Mouse (Mus musculus) left cerebral cortex, postnatal 14 days (tissue): ENCODE results near the gene Dst. TPM values are rescaled to one million over a fixed set of nuclear protein-coding genes. Genes with fewer than 3 reads are reported as not detected.
"Not testable (repeated sequence)": the region's sequence is repeated elsewhere in the genome, so short reads cannot be mapped to it uniquely, and the experiment has no call there.

ENCODE experiments used
- DNase-seq, 2 experiments: peaks; one replicate each; pipeline ENCODE4 v3.0.0; 2021 to 2022; ENCODE audit warnings: low spot score in 2 of 2, mixed read lengths in 1 of 2
- intact Hi-C: fragments of 180-260 bp; cut with DNase I; formaldehyde crosslinking; loops from one replicate; pipeline ENCODE4 v1.15.1; 2025
- total RNA-seq, 2 experiments: library from RNA; stranded (reverse); gene quantifications; 2 replicates each; pipeline ENCODE4 v1.2.3; 2021

The Dst gene
- total RNA-seq, 2 experiments from 2014 or later: 240 to 256 TPM

DNA sequence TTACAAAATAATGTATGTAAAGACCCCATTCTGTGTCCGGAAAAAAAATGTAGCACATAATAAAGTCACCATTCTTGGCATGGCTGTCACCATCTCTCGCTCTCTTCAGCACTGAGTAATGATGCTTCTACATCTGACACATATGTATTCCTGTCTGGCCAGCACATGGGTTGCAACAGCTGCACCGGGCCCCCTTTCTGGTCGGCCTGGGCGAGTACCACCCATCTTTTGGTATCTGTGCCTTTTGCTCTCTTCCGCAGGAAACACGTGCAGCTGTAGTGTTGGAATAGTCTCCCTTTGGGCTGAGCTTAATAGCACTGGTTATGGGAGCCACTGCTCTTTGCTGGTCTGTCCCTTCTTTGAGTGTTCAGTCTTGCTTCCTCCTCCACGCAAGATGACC lies 135.3 kb downstream of the Dst start:
- no peak for DNase-seq
- intact Hi-C loops: no loop called here

DNA sequence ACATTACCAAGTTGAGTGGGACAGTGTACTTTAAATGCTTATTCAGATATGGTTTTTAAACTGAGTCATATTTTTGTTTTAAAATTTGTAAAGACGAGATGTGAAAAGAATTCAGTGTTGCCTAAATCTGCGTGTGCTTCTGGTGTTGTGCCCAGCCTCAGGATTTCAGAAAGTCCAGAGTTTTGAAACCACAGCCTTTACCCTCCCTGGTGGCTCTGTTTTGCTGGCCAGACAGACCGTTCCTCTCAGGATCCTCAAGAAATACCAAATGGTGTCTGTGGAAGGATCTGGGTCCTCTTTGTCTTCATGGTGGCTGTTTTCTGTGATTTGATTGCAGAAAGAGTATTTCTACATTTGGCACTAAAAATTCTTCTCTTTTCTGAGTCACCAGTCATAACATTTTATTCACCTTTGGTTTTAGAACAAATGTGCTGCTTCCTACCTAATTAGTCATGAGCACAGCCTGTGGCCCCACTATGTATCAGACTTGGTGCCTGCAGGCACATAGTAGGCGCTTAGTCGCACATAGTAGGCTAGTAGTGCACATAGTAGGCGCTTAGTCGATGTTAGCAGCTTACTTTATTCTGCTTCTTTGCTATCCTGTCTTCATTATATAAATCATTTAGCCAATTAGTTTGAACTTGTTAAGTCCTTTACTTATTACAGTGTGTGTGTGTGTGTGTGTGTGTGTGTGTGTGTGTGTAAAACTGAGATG lies 136.0 kb downstream of the Dst start:
- intact Hi-C loops: no loop called here
- no peak for DNase-seq

DNA sequence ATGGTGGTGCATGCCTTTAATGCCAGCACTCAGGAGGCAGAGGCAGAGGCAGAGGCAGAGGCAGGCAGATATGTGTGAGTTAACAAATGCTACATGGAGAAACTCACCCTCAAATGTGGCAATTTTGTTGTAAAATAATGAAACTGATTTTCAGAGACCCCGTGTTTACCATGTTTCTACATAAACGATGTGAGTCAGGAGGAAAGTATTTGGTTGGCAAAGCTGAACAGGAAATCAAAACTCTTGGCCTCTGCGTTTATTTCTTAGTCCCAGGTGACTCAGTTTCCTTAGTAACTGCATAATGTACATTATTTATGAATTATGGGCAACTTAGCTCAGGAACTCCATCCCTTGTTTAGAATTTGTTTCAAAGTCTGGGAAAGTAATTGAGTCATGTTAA lies 136.7 kb downstream of the Dst start:
- intact Hi-C loops: loop anchor here (5.0 kb wide), 1 partner anchor 32 kb away; no protein-coding TSS in a partner anchor
- DNase-seq: no peak

DNA sequence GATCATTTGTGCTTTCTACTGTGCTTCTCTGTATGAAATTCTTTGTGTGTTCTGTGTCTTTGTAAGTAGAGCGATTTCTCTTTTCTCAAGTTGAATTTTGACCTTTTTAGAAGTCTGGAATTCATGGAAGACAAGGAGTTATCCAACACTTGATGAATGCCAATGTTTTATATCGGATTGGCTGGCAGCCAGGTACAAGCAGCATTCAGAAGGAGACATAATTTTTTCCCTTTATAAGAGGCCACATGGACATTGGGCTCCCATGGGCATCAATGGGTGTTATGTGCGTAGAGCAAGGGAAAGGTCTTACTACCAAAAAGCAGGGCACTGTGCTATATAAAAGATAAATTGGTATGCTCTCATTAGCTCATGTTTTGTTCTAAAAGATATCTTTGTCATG lies 139.3 kb downstream of the Dst start:
- intact Hi-C loops: loop anchor here (5.0 kb wide), 1 partner anchor 35 kb away; no protein-coding TSS in a partner anchor
- DNase-seq: no peak

DNA sequence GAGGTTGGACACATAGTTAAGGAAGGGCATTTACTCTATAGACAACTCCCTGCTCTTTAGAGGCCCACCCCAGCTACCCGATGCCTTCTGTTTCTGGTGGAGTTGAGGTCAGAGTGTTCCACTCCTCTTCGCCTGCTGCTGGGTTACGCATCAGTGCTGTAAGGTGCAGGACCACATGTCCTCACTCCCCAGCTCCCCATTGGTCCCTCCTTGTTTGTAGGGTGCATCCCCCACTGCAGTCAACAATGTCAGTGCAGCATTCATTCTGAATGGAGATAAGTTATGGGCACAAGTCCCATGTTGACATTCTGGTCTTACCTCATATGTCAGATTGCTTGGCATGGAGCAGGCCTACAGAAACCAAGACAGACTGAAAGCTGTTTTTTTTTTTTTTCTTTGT lies 143.2 kb downstream of the Dst start:
- intact Hi-C loops: no loop called here
- DNase-seq: no peak

DNA sequence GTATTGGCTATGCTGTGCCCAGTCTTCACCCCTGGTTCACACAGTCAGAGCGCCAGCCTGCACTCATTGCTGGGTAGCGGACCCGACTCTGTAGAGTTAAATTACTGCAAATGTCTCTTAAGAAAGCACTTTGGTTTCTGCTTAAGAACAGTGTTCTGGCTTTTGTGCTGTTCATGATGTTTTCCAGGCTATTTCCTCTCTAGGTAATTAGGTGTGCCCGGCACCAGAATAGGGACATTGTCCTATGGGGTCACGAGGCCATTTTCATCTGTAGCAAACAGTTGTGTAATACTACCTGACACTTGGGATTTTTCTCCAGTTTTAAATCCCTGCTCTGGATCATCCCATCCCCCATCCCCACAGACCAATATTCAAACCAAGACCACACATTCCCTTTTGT lies 144.4 kb downstream of the Dst start:
- DNase-seq: no peak
- intact Hi-C loops: no loop called here

DNA sequence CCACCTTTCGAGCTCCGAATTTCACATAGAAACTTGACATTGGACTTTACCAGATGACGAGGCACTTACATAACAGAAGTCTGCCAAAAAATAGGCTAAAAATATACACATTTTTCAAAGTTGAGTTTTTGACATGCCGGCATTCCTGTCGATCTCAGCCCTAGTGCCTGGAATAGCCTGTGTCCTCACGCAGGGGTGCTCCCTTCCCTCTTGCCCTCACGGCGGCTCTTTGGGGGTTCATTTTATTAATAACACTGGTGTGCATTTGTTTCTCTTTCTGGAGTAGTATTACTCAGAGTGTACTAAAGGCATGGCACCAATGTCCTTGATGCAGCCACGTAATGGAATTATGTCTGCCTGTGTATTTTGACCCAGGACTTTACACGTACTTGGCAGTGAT lies 146.9 kb downstream of the Dst start:
- intact Hi-C loops: no loop called here

DNA sequence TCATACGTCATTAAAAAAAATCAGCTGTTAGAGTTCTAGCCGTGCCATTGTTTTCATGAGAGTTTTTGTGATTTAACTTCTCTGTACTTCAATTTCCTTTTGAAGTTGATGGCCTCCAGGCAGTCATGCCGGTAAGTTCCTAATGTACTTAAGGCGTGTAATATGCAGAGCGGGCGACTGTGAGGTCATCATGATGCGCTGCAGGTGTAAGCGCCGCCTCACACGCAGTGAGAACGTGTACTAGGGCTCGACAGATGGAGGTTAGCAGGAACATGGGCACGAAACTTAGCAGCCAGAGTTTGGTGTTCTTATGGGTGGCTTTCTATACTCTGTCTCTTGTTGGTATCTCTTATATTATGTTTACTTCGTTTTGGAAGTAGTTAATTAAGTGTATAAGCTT lies 148.6 kb downstream of the Dst start:
- DNase-seq: no peak
- intact Hi-C loops: no loop called here

More for the DNA sequence above, 146.9 kb downstream of the Dst start:
- DNase-seq: no peak

DNA sequence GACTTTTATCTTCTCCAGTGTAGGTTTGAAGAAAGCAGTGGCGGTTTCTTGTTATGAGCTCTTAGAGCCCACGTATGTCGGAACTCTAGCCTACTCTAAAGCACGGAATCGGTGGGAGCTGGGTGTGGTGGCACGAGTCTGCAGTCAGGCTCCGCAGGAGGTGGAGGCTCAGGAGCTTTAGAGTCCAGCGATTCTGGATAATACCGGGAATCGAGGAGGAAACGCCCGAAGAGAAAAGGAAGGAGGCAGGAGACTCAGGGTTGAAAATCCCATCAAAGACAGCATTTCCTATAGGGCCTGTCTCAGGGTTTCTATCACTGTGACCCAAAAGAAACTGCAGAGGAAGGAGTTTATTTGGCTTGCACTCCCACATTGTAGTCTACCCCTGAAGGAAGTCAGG lies 151.2 kb downstream of the Dst start:
- intact Hi-C loops: no loop called here

DNA sequence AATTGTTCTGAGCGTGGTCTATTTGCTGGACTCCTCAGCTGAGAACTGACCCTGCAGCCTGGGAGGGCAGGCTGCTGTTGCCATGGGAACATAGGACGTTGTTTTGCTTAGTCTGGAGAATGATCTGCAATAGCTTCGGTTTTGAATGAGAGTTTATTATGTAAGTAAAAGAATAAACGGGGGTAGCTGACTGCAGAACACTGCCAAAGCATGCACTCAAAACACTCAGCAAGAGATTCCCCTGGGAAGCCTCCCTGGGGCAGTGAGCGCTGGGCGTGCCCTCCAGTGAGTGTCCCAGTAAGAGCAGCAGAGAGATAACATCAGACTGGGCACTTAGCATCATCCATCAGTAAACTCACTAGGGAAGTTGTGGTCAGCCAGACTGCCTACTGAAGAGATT lies 152.4 kb downstream of the Dst start:
- DNase-seq: no peak
- intact Hi-C loops: loop anchor here (5.0 kb wide), 1 partner anchor 107 kb away; no protein-coding TSS in a partner anchor

More for the DNA sequence above, 151.2 kb downstream of the Dst start:
- DNase-seq: no peak

DNA sequence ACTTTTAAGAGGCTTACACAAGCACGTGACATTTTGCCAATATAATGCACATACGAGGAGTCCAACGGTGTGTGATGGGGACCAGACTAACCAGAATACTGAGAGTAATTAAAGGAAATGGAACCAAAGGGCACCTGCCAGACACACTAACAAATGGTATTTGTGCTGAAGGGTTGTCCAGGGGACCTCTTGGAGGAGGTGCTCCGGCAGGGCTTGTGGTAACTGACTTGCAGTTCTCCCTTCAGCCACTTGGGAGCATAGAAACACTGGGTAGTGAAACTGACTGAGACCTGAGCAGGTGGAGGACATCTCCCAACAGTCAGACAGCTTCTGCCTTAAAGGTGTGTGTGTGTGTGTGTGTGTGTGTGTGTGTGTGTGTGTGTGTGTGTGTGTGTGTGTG lies 153.1 kb downstream of the Dst start:
- DNase-seq: peak; percentile 71 to 78
- intact Hi-C loops: loop anchor here (5.0 kb wide), 1 partner anchor 106 kb away; no protein-coding TSS in a partner anchor

DNA sequence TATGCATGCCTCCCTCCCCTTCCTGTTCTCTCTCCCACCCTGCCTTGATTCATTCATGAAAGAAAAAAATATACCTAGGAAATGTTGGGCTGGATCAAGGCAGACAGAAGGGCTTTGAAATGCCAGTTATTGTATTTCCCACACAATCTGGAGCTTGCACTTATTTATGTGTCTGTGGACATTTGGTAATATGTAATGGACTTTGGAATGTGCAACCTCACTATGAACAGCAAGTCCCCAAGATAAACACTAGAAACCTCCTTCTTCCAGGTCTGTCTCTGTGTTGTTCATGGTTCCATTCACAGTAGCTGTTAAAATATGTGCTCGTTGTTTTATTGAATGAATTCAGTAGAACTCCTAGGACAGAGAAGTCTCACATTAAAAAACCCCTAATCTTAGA lies 153.8 kb downstream of the Dst start:
- intact Hi-C loops: loop anchor here (5.0 kb wide), 1 partner anchor 105 kb away; no protein-coding TSS in a partner anchor

DNA sequence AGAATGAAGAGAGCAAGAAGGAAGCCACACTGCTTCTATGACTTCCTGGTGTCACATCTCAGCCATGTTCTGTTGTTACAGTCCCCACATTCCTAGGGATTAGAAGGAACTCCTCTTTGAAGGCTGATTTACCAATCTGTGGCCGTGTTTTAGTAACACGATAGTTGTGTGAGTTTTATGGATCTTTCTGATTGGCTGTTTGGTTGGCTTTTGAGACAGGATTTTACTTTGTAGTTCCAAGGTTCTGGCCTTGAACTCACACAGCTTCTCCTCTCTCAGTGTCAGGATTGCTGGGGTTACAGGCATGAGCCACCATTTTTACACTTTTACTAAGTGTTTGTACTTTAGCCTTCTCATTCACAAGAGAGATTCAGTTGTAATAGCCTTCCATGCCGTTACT lies 155.9 kb downstream of the Dst start:
- DNase-seq: no peak
- intact Hi-C loops: loop anchor here (5.0 kb wide), 1 partner anchor 103 kb away; no protein-coding TSS in a partner anchor

More for the DNA sequence above, 153.8 kb downstream of the Dst start:
- DNase-seq: no peak

DNA sequence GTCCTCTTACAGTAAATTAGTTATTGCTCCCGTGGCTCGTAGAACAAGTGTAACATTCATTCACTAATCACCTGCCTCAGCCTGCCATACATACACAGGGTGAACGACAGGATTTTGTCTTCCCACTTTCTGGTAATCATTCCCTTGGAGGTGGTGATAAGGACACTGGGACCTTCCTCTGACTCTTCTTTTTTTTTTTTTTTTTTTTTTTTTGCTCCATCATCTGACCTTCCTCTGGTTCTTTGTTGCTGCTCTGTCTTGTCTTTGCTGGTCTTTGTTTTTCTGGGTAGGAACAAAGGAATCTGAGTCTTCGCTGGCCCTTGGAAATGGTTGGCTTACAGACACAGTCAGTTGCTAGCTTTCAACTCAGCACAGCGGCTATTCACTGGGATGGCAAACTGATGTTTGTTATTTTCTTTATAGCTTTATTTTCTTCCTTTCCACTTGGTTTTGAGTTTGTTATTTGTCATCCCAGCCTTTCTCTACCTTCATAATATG lies 157.6 kb downstream of the Dst start:
- no peak for DNase-seq
- intact Hi-C loops: loop anchor here (5.0 kb wide), 1 partner anchor 58 kb away; no protein-coding TSS in a partner anchor

DNA sequence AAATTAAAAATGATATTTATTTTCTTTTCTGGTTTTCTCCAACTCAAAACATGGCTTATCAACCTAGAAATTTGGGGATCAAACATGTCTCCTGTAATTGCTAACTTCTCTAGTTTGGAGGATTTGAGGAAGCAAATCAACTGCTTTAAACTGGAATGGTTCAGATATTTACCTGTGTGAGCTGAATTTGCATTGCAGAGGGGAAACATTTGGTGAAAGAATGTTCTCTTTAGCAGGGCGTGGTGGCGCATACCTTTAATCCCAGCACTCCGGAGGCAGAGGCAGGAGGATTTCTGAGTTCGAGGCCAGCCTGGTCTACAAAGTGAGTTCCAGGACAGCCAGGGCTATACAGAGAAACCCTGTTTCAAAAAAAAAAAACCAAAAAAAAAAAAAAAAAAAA lies 158.4 kb downstream of the Dst start:
- DNase-seq: not testable (repeated sequence)
- intact Hi-C loops: loop anchor here (5.0 kb wide), 1 partner anchor 59 kb away; no protein-coding TSS in a partner anchor

DNA sequence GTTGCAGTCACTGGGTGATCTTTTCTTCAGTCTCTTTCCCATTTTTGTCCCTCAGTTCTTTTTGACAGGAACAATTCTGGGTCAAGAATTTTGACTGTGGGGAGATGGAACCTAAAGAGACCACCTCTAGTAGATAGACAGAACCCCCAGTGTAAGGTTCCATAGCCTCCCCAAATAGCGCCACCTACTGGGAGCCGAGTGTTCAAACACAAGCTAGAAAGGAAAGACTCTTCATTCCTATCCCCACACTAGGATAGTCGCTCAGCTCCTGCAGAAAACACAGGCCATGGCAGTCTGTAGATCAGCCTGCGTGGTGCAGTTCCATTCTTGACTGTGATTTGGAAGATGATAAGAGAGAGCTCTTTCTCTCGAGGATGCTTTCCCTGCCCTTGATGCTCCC lies 160.3 kb downstream of the Dst start:
- DNase-seq: no peak
- intact Hi-C loops: loop anchor here (5.0 kb wide), 1 partner anchor 61 kb away; no protein-coding TSS in a partner anchor

DNA sequence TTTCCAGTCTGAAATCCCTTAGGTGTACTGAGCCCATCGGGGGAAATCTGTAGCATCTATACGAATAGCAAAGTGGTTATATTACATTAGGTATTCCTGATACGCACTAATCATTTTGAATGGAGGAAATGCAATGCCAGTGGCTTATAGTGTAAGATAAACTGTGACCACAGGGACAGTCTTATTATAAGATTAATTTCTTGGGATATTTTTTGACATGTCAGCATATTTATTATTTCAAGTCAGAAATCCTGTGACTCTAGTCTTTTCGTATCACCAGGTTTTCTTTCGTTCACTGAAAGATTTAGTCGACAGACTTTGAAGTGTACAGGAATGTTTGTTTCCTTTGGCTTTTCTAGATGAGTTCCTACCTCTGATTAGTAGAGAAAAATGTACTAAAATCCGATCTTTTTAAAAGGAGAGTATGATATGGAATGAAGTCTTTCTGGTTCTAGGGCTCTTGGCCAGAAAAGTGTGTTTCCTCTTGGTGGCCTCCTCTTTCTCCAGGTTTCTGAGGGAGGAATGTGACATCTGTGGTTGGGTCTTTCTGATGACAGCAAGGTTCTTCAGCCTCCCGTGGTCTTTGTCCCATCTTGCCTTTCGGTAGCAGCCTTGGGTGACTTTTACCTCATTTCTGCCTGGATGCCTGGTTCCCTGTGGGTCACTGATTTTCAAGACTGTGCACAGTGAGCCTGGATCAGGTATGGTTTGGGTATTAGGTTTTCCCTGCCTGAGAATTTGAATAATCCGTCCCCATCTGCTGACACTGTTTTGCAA lies 161.7 kb downstream of the Dst start:
- DNase-seq: no peak
- intact Hi-C loops: loop anchor here (5.0 kb wide), 1 partner anchor 62 kb away; no protein-coding TSS in a partner anchor

DNA sequence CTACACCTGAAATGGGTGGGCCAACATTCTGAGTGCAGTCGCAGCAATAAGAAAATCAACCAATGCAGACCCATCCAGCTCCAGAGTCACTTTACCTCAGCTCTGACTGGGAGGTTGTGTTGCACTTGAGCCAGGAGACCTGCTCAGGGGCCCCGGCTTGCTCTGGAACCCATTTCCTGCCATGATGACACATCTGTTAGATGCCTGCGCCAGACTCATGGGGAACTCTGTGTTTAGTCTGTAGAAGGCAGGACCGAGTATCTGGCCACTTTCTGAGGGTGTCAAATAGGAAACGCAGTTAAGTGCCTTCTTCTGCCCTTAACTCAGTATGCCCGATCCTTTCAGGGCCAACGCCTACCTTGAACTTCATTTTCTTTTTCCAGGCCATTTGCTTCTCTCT lies 162.4 kb downstream of the Dst start:
- DNase-seq: no peak
- intact Hi-C loops: no loop called here

DNA sequence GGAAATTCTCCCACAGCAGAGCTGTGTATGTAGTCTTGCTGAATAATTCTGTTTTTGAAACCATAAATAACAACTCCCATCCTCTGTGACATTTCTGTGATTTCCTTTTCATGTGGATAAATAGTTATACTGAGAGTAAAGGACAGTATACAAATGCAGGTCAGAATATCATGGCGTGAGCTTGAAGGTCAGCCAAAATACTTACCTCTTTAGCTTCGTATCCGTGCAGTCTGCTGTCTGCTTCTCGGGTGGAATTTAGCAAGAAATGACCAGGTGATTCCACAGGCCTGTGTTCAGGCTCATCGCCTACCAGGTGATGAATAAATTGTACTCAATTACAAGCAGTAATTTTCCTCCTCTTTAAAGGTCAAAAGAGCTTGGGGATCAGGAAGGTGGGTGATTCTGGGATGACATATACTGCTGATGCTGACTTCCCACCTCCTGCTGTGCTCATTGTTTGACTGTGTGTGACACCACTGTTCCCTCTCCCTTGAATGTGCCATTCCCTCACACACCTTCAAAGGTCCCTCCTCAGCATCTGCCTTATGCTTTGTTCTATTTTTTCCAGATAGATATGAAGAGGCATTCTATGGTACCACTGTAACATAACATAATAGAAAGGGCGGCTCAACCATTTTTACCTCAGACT lies 163.1 kb downstream of the Dst start:
- intact Hi-C loops: no loop called here
- no peak for DNase-seq

DNA sequence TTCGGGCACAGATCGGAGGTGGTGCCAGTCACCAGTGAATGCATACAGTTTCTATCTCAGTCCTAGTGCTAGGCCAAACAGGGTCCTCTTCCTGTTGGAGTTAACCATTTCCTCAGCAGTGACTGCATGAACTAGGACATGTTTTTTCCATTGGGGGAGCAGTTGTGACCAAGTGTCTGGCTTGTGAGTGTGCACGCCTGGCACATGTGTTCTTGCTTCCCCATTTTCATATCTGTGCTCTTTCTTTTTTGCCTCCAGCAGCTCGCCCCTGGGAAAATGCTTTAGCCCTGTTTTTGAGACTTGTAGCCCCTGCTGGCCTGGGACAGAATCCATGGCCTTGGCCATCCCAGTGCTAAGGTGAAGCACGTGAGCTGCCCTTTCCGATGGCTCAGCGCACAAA lies 164.2 kb downstream of the Dst start:
- DNase-seq: no peak
- intact Hi-C loops: no loop called here
